Mouse (Mus musculus): ENCODE measurements around the gene Tmem132d.

DNA sequence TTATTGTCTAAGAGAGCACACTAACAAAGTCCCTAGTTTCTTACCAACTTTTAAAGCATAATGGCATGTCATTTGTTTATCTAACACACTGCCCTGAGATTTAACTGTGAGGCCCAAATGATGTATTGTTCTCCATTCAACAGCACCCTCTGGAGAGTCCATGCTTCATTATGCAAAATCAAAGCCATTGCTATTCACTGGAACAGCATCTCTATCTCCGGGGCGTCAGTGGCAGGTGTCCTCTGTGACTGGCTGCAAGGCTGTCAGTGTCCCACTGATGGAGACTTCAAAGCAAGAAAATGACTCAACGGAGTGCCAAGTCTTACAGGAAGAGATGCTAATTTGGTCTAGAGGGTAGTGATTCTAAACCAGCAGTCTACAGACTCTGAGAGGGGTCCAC lies 508.8 kb downstream of the Tmem132d start:
- no peak for TF ChIP-seq CTCF (IDR thresholded peaks at IDR 0.05; ENCODE audit: low read depth, low read length)
- TF ChIP-seq POLR2A (IDR thresholded peaks at IDR 0.05; ENCODE audit: borderline replicate concordance, low read depth, low read length), result no peak

Data from bone marrow macrophage, adult 2 months (primary cell).